Mouse (Mus musculus) ES-Bruce4 (cell line): ENCODE measurements at regions not wholly inside any gene's neighbourhood (a gene's known extent, or its start where the extent isn't known, plus 50 kb on each side); places are given as distances from the start of the nearest gene placed in this dataset.

Source experiments
- CTCF ChIP-seq: IDR thresholded peaks from one replicate; pipeline ENCODE4 v1.8.1; 2011; ENCODE audit warnings: low read depth, low read length
- POLR2A ChIP-seq: IDR thresholded peaks from one replicate; pipeline ENCODE4 v1.8.1; 2011; ENCODE audit warnings: low read length; ENCODE audit not compliant: insufficient read depth

GRCm38 (mm10) chr15:59160931-59161920 lies 272.1 kb downstream of the Gm49356 start:
- TF ChIP-seq CTCF (no peak), POLR2A (no peak)
